Mouse (Mus musculus): Measurements from ENCODE around the gene Pdxdc1.
"Not testable (repeated sequence)": the region's sequence is repeated elsewhere in the genome, so short reads cannot be mapped to it uniquely, and the experiment has no call there.

The Pdxdc1 gene

DNA sequence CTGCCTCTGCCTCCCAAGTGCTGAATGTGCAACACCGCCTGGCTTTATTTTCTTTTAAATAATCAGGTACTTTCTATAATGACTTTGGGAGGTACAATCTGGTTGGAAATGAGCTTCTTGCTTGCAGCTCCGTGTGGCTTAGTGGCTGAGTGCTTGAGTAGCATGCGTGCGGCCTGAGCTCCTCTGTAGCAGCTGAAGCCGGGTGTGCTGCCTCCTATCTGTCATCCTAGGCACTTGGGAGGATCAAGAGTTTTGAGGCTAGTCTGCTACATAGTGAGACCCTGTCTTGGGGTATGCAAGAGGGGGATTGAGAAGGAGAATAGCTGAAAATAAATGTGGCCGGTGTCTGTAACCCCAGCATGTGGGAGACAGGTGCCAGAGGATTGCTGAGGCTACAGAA lies 90.8 kb downstream of the Pdxdc1 start:
- DNase-seq: no peak

DNA sequence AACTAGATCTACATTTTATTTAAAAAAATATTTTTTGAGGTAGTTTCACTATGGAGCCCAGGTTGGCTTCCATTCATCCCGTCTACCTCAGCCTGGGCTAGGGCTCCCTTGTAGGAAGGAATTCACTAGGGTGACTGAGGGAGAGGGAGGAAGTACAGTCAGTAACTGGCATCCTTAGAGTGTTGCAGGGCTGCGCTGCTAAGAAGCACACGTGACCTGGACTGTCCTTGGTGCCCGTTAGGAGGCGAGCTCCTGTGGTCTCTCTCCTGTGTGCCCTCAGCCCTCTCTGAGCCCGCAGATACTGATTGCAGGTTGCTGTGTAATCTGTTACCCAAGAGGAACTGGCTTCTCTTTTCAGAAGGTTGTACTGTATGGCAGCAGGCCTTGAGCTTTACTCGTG lies 94.5 kb downstream of the Pdxdc1 start:
- DNase-seq: no peak

DNA sequence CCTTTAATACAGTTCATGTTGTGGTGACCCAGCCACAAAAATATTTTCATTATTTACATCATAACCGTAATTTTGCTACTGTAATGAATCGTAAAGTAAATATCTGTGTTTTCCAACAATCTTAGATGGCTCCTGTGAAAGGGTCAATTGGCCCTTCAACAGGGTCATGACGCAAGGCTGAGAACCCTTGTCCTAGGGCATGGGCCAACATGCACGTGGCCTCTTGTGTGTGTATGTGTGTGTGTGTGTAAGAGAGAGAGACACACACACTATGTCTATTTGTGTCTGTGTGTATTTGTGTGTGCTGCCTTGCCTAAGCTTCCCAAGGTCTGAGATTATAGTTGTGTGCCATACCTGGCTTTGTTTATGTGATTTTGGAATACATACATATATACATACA lies 95.3 kb downstream of the Pdxdc1 start:
- no peak for DNase-seq

DNA sequence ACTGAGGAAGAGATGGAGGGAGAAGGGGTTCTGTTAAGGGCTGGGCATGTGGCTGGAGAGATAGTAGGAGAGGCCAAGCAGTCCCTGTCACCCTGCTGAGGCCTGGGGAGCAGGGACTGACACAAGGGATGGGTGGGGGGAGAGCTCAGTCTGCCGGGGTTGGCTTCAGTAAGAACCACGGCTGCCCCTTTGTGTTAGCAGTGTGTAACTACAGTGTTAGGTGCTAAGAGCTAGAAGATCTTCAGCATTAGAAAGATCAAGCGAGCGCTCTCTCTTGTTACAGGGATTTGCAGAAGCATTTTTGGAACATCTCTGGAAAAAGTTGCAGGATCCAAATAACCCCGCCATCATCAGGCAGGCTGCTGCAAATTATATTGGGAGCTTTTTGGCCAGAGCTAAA lies 98.3 kb downstream of the Pdxdc1 start:
- no peak for DNase-seq

DNA sequence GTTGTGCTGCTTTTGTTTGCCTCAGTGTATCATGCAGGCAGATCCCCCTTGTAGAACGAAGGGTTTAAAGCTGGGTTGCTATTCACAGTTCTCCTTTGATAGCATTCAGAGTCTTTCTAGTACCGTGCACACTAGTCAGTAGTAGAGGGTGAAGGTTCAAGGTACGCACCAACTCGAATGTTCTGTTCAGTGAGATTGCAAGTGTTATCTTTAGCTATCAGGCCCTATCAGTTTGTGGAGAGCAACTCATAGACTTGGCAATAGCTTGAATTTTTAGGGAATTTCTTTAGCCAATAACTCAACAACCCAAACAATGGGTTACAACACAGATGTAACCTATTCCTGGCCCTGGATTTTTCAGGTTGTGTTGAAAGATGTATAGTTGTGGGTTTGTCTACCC lies 101.7 kb downstream of the Pdxdc1 start:
- DNase-seq: no peak

DNA sequence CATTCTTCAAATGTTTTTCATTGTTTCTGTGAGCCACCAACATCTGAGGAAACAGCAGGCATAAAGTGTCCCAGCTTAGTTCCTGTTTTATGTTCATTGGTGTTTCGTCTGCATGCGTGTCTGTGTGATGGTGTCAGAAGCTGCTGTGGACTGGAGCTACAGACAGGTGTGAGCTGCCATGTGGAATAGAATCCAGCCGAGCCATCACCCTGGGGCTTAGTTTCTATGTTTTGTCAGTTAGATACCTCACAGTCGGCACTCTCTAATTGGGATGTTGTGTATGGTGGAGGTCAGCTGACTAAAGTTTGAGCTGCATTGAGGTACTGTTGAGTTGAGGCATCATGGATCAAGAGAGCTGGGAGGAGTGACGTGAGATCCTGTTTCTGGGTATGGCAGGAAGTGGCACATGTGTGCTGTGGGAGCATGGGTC lies 106.2 kb downstream of the Pdxdc1 start:
- no peak for DNase-seq

DNA sequence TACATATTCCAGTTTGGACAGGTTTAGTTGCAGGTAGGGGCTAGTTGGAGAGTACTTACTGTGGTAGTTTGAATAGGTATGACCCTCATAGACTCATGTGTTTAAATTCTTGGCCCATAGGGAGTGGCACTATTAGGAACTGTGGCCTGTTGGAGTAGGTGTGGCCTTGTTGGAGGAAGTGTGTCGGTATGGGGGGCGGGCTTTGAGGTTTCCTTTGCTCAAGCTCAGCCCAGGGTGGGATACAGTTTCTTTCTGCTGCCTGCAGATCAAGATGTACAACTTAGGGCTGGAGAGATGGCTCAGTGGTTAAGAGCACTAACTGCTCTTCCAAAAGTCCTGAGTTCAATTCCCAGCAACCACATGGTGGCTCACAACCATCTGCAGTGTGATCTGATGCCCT lies 109.5 kb downstream of the Pdxdc1 start:
- not testable (repeated sequence) for DNase-seq

DNA sequence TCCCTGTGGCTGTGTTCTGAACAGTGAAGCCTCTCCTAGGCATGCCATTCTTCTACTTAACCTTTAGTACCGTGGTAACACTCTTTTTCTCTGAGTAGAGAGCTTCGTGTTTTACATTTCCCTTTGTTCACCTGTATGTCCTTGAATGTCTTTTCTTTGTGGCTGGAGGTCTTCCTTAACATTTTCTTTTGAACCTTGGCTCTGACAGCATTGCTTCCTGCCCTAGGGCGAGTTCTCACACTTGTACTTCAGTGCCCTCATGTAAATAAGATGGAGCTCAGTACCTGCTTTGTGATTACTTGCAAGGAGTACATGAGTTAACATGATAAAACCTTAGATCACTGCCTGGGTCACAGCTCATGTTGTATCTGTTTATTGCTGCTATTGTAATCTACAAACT lies 117.0 kb downstream of the Pdxdc1 start:
- no peak for DNase-seq

Data from thymus, postnatal 14 days (tissue).